Mouse (Mus musculus) colon, adult 2 months (tissue): ENCODE data around the gene Olfr323. TPM values are rescaled to one million over a fixed set of nuclear protein-coding genes. Genes with fewer than 3 reads are reported as not detected.

Experiments used
- polyA plus RNA-seq: library from polyadenylated mRNA; depleted of rRNA; stranded (reverse); fragments of >200 nt; gene quantifications from 2 replicates; pipeline ENCODE4 v1.2.3, GENCODE M21; 2012; rRNA removed

Gene Olfr323
- polyA plus RNA-seq = not detected in 2 replicates

GRCm38 (mm10) chr11:58630401-58630800, at the start of gene Olfr323:
Olfr323 (minus strand) TSS chr11:58630501.

DNA sequence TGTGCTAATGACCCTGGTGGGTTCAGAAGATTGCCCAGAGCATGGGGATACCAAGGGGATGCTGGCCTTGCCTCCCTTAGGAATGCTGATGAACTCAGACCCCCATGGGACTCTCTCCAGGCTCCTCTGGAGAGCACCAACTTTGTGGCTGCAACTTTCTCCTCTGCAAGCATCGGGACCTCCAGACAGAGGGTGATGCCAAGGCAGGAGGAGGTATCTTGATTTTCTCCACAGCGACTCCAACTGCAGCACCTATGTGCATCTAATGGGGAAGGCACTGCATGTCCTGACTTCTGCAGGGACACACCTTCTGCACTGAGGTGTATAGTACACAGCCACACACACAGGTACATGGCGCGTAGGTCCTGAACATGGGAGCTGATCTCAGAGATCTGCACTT, 28.3 kb upstream of the Olfr323 start, which contains the start of gene Olfr322:
TSS of gene Olfr322 (plus strand) at position 187 of the 400 bp plus-strand sequence.

DNA sequence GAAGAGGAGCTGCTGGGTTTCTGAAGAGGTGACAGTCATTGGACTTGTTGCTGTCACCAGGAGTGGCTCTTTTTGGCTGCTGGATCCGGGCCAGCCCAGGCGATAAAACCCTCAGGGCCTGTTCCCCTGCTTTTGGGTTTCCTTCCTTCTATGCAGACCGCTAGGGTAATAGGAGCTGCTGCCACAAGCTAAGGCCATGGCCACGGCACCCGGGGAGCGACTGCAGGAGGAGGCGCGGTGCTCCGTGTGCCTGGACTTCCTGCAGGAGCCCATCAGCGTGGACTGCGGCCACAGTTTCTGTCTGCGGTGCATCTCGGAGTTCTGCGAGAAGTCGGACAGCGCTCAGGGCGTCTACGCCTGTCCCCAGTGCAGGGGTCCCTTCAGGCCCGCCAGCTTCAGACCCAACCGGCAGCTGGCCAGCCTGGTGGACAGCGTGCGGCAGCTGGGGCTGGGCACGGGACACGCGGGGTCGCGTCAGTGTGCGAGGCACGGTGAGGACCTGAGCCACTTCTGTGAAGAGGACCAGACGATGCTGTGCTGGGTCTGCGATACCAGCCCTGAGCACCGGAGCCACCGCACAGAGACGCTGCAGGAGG, 10.1 kb upstream of the Olfr323 start, which contains the start of gene Trim58:
TSS of gene Trim58 (plus strand) at position 194 of the 596 bp plus-strand sequence.

DNA sequence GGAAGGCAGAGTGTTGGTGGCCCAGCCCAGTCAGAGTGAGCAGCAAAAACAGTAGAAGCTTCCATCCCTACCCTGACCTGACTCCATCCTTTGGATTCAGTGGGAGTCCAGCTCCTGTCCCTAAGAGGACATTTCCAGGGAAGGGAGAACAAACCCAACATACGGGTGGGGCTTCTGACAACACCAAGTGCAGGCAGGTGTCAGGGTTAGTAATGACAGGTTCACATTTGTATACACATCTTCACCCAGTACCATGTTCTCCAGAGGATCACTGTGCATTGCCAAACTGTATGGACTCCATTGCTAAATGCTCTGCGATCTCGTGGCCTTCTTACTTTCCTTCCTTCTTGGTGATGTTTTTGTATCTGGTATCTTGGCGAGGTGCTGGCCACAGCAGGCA, 14.3 kb downstream of the Olfr323 start, which contains the start of gene 2210407C18Rik:
TSS of gene 2210407C18Rik (minus strand) at position 101 of the 400 bp plus-strand sequence.

DNA sequence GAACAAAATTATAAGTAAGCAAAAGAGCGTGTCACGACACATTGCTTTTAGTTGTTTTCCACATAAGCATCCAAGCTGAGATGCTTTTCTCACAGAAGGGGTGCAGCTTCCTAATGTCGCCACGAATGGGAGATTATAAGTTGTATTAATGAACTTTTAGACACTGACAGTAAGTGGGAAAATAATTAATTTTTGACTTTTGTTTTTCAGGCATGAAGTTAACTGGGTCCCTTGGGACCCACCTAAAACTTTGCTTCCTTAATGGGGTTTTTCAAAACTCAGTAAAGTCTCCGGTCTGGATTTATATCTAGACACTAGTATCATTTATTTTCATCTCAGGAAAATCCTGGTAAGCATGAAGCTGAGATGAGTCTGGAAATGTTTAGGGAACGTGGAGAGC, 35.5 kb downstream of the Olfr323 start, which contains the start of gene Olfr324:
TSS of gene Olfr324 (plus strand) at position 301 of the 400 bp plus-strand sequence.

GRCm38 (mm10) chr11:58577430-58577829, 52.9 kb downstream of the Olfr323 start, which contains the start of gene Olfr325:
Olfr325 (plus strand) TSS chr11:58577730.

Other genes with a start within 250 kb of the Olfr323 start
- 344 and 578 TPM in 2 replicates for gene 1810065E05Rik, start 209.4 kb downstream of the Olfr323 start, polyA plus RNA-seq
- gene Gm12253, start 197.9 kb downstream of the Olfr323 start, polyA plus RNA-seq = not detected in 2 replicates
- gene Lypd9, start 177.6 kb downstream of the Olfr323 start, polyA plus RNA-seq = not detected in 2 replicates
- gene Olfr30, start 168.2 kb downstream of the Olfr323 start, polyA plus RNA-seq = not detected in 2 replicates
- not detected in 2 replicates for gene Olfr332, start 137.9 kb downstream of the Olfr323 start, polyA plus RNA-seq
- not detected in 2 replicates for gene Olfr331, start 127.9 kb downstream of the Olfr323 start, polyA plus RNA-seq
- gene Olfr330, start 95.7 kb downstream of the Olfr323 start, polyA plus RNA-seq = not detected in 2 replicates
- not detected in 2 replicates for gene Olfr329-ps, start 84.1 kb downstream of the Olfr323 start, polyA plus RNA-seq
- gene Olfr328, start 74.9 kb downstream of the Olfr323 start, polyA plus RNA-seq = not detected in 2 replicates
- not detected in 2 replicates for gene Olfr224, start 59.9 kb downstream of the Olfr323 start, polyA plus RNA-seq
- not detected in 2 replicates for gene Olfr325, start 52.8 kb downstream of the Olfr323 start, polyA plus RNA-seq
- gene Olfr324, start 35.4 kb downstream of the Olfr323 start, polyA plus RNA-seq = not detected in 2 replicates
- gene 2210407C18Rik, start 14.4 kb downstream of the Olfr323 start, polyA plus RNA-seq = 7.3 and 7.4 TPM in 2 replicates
- not detected in 2 replicates for gene Trim58, start 10.0 kb upstream of the Olfr323 start, polyA plus RNA-seq
- gene Olfr322, start 28.3 kb upstream of the Olfr323 start, polyA plus RNA-seq = not detected in 2 replicates
- not detected in 2 replicates for gene Olfr320, start 50.6 kb upstream of the Olfr323 start, polyA plus RNA-seq
- not detected in 2 replicates for gene Olfr319, start 68.7 kb upstream of the Olfr323 start, polyA plus RNA-seq
- not detected in 2 replicates for gene Olfr318, start 93.5 kb upstream of the Olfr323 start, polyA plus RNA-seq
- gene Olfr317, start 108.7 kb upstream of the Olfr323 start, polyA plus RNA-seq = not detected in 2 replicates
- gene Olfr316, start 122.2 kb upstream of the Olfr323 start, polyA plus RNA-seq = not detected in 2 replicates
- not detected in 2 replicates for gene Olfr315, start 142.7 kb upstream of the Olfr323 start, polyA plus RNA-seq
- gene Olfr314, start 152.5 kb upstream of the Olfr323 start, polyA plus RNA-seq = not detected in 2 replicates
- gene Fam183b, start 171.5 kb upstream of the Olfr323 start, polyA plus RNA-seq = 0.59 TPM in 1 of 2 replicates, not detected in the other
- not detected in 2 replicates for gene Olfr313, start 184.5 kb upstream of the Olfr323 start, polyA plus RNA-seq
- not detected in 2 replicates for gene Olfr312, start 198.7 kb upstream of the Olfr323 start, polyA plus RNA-seq
- not detected in 2 replicates for gene Olfr311, start 208.8 kb upstream of the Olfr323 start, polyA plus RNA-seq
- gene Gm12258, start 216.7 kb upstream of the Olfr323 start, polyA plus RNA-seq = 1.5 and 1.7 TPM in 2 replicates
- gene 2810021J22Rik, start 236.7 kb upstream of the Olfr323 start, polyA plus RNA-seq = 1.4 and 2.9 TPM in 2 replicates